Mouse (Mus musculus) forebrain, postnatal 0 days (tissue): ENCODE results near the gene Sgo1. TPM values are rescaled to one million over a fixed set of nuclear protein-coding genes. Genes with fewer than 3 reads are reported as not detected.
"Not testable (repeated sequence)": the region's sequence is repeated elsewhere in the genome, so short reads cannot be mapped to it uniquely, and the experiment has no call there.

ENCODE experiments used
- ATAC-seq: fragments of 200-750 bp; cut with Nextera tagmentation; 2 replicates; pipeline ENCODE4 v1.8.0; 2017; ENCODE audit warnings: mild to moderate bottlenecking, moderate library complexity
- DNase-seq: peaks from one replicate; pipeline ENCODE4 v3.0.0-alpha.2; 2015
- H3K27ac ChIP-seq: fragments of 300-500 bp; sonication (generic); 2 replicates; pipeline ENCODE4 v1.5.1; 2014; ENCODE audit warnings: low read depth, mild to moderate bottlenecking, antibody characterized with exemption, low read length, moderate library complexity, mixed read lengths
- H3K27me3 ChIP-seq: fragments of 300-500 bp; sonication (generic); 2 replicates; pipeline ENCODE4 v1.6.1; 2014; ENCODE audit warnings: mild to moderate bottlenecking, low read length, mixed read lengths; ENCODE audit not compliant: insufficient read depth
- H3K36me3 ChIP-seq: fragments of 300-500 bp; sonication (generic); 2 replicates; pipeline ENCODE4 v1.6.1; 2014; ENCODE audit warnings: mild to moderate bottlenecking, moderate library complexity; ENCODE audit not compliant: insufficient read depth
- H3K4me1 ChIP-seq: fragments of 300-500 bp; sonication (generic); 2 replicates; pipeline ENCODE4 v1.6.1; 2014; ENCODE audit warnings: antibody characterized with exemption; ENCODE audit not compliant: insufficient read depth
- H3K4me2 ChIP-seq: fragments of 300-500 bp; sonication (generic); 2 replicates; pipeline ENCODE4 v1.6.1; 2014; ENCODE audit warnings: low read depth, mild to moderate bottlenecking, moderate library complexity
- H3K4me3 ChIP-seq: fragments of 300-500 bp; sonication (generic); 2 replicates; pipeline ENCODE4 v1.5.1; 2014; ENCODE audit warnings: low read depth, low read length, mixed read lengths
- H3K9ac ChIP-seq: fragments of 300-500 bp; sonication (generic); 2 replicates; pipeline ENCODE4 v1.6.1; 2014; ENCODE audit warnings: mild to moderate bottlenecking
- H3K9me3 ChIP-seq: fragments of 300-500 bp; sonication (generic); 2 replicates; pipeline ENCODE4 v1.6.1; 2016; ENCODE audit warnings: low read length
- CTCF ChIP-seq: sonication (generic); IDR thresholded peaks from 2 replicates; pipeline ENCODE4 v1.5.1; 2016; ENCODE audit warnings: antibody characterized with exemption, control low read depth, low read depth
- WGBS: fragments of 180-500 bp; shearing (Covaris S2); extraction: QIAGEN DNeasy Blood & Tissue Kit; methylation state at CpG from one replicate; pipeline ENCODE4 v1.1.7; 2014; 5-methylcytosine and 5-hydroxymethylcytosine counted together
- polyA plus RNA-seq: library from polyadenylated mRNA; unstranded; fragments of >200 nt; fragmentation: Nextera tagmentation; extraction: Ambion mirVana; gene quantifications from 2 replicates; pipeline ENCODE4 v1.2.1, GENCODE M21; 2015
- total RNA-seq: library from RNA; depleted of rRNA; stranded (reverse); fragments of >200 nt; gene quantifications from 2 replicates; pipeline ENCODE4 v1.2.3, GENCODE M21; 2014; rRNA removed

The Sgo1 gene
- total RNA-seq (1.4 and 3.1 TPM in 2 replicates), polyA plus RNA-seq (3.7 and 4.0 TPM in 2 replicates)

GRCm38 (mm10) chr17:53688877-53689802, at the start of gene Sgo1:
Gene Sgo1 (minus strand): TSS chr17:53689333.
- Histone ChIP-seq H3K9me3 (no peaks in the 10 kb centered on the region), H3K36me3 (no peaks in the 10 kb centered on the region), H3K4me2 (peak within 1 kb of the TSS; percentile 86), H3K4me3 (peak within 1 kb of the TSS; percentile 62), H3K27me3 (no peaks in the 10 kb centered on the region), H3K9ac (peak within 1 kb of the TSS; percentile 81), H3K4me1 (no peaks in the 10 kb centered on the region), H3K27ac (peak within 1 kb of the TSS; percentile 97)
- 1% methylated on average over 78 of the region's 78 CpGs for WGBS
- peak; percentile 98 for ATAC-seq
- TF ChIP-seq CTCF: peak; percentile 63
- peak; percentile 99 for DNase-seq

- not testable (repeated sequence) for H3K36me3 ChIP-seq, H3K27me3 ChIP-seq, H3K27ac ChIP-seq, H3K4me1 ChIP-seq, H3K9me3 ChIP-seq, H3K4me3 ChIP-seq, DNase-seq, ATAC-seq, H3K4me2 ChIP-seq, H3K9ac ChIP-seq
- 93% methylated on average over 3 of the region's 3 CpGs for WGBS
These were observed 29.8 kb upstream of the Sgo1 start for GRCm38 (mm10) chr17:53718916-53719315.

GRCm38 (mm10) chr17:53718474-53718873, 29.3 kb upstream of the Sgo1 start:
- Histone ChIP-seq H3K27me3 (no peaks in the 10 kb centered on the region), H3K9me3 (no peaks in the 10 kb centered on the region), H3K27ac (no peak overlapping the region), H3K36me3 (no peaks in the 10 kb centered on the region), H3K4me2 (no peak overlapping the region), H3K9ac (no peak overlapping the region), H3K4me1 (no peaks in the 10 kb centered on the region), H3K4me3 (no peak overlapping the region)
- no peak for ATAC-seq
- no peak for DNase-seq
- whole genome bisulfite sequencing: 69% methylated on average over 1 of the region's 1 CpGs
- no peak for TF ChIP-seq CTCF

- DNase-seq, ATAC-seq, H3K27me3 ChIP-seq, H3K4me1 ChIP-seq, H3K9ac ChIP-seq, H3K36me3 ChIP-seq, H3K4me2 ChIP-seq, H3K4me3 ChIP-seq, H3K27ac ChIP-seq, H3K9me3 ChIP-seq: not testable (repeated sequence)
- 61% methylated on average over 1 of the region's 1 CpGs for WGBS
These were observed 26.0 kb upstream of the Sgo1 start for GRCm38 (mm10) chr17:53715161-53715560.

GRCm38 (mm10) chr17:53714453-53714852, 25.3 kb upstream of the Sgo1 start:
- Histone ChIP-seq H3K9ac (no peak overlapping the region), H3K27me3 (no peaks in the 10 kb centered on the region), H3K4me1 (no peaks in the 10 kb centered on the region), H3K36me3 (no peaks in the 10 kb centered on the region), H3K4me2 (no peak overlapping the region), H3K4me3 (no peak overlapping the region), H3K27ac (no peak overlapping the region), H3K9me3 (no peaks in the 10 kb centered on the region)
- ATAC-seq: no peak
- no peak for DNase-seq
- 78% methylated on average over 1 of the region's 1 CpGs for WGBS
- no peak for TF ChIP-seq CTCF

GRCm38 (mm10) chr17:53697521-53697920, 8.4 kb upstream of the Sgo1 start:
- ATAC-seq, DNase-seq, H3K9ac ChIP-seq, H3K4me2 ChIP-seq, H3K4me1 ChIP-seq, H3K27ac ChIP-seq, H3K27me3 ChIP-seq, H3K36me3 ChIP-seq, H3K4me3 ChIP-seq, H3K9me3 ChIP-seq: not testable (repeated sequence)
- 93% methylated on average over 8 of the region's 8 CpGs for WGBS

GRCm38 (mm10) chr17:53694039-53694438, 4.9 kb upstream of the Sgo1 start:
- no peak overlapping the region for H3K9ac ChIP-seq
- ATAC-seq: no peak
- H3K36me3 ChIP-seq: no peaks in the 10 kb centered on the region
- no peak overlapping the region for H3K4me2 ChIP-seq
- no peaks in the 10 kb centered on the region for H3K27me3 ChIP-seq
- H3K4me1 ChIP-seq: no peaks in the 10 kb centered on the region
- WGBS: 74% methylated on average over 2 of the region's 2 CpGs
- peak; percentile 67 for DNase-seq
- no peaks in the 10 kb centered on the region for H3K9me3 ChIP-seq
- no peak overlapping the region for H3K27ac ChIP-seq
- peak; percentile 62 for TF ChIP-seq CTCF
- H3K4me3 ChIP-seq: no peak overlapping the region
